Mouse (Mus musculus) embryonic facial prominence, embryonic 14.5 days (tissue): ENCODE data around the gene Gys1. TPM values are rescaled to one million over a fixed set of nuclear protein-coding genes. Genes with fewer than 3 reads are reported as not detected.

Source experiments
- ATAC-seq: fragments of 200-750 bp; cut with Nextera tagmentation; 2 replicates; pipeline ENCODE4 v1.8.0; 2017; ENCODE audit warnings: low read depth, moderate number of reproducible peaks, moderate TSS enrichment
- DNase-seq: peaks from one replicate; pipeline ENCODE4 v3.0.0-alpha.2; 2015; ENCODE audit warnings: low spot score
- H3K27ac ChIP-seq: fragments of 300-500 bp; sonication (generic); replicated peaks from 2 replicates; pipeline ENCODE4 v1.5.1; 2014; ENCODE audit warnings: low read depth, mild to moderate bottlenecking, low read length, moderate library complexity
- H3K27me3 ChIP-seq: fragments of 300-500 bp; sonication (generic); replicated peaks from 2 replicates; pipeline ENCODE4 v1.6.1; 2014; ENCODE audit warnings: low read length; ENCODE audit not compliant: control insufficient read depth, insufficient read depth
- H3K36me3 ChIP-seq: fragments of 300-500 bp; sonication (generic); 2 replicates; pipeline ENCODE4 v1.6.1; 2014; ENCODE audit warnings: low read length, mixed read lengths; ENCODE audit not compliant: control insufficient read depth, insufficient read depth
- H3K4me1 ChIP-seq: fragments of 300-500 bp; sonication (generic); 2 replicates; pipeline ENCODE4 v1.6.1; 2014; ENCODE audit warnings: antibody characterized with exemption, low read length; ENCODE audit not compliant: control insufficient read depth, insufficient read depth
- H3K4me2 ChIP-seq: fragments of 300-500 bp; sonication (generic); 2 replicates; pipeline ENCODE4 v1.6.1; 2014; ENCODE audit warnings: low read depth, mild to moderate bottlenecking, low read length, moderate library complexity, mixed read lengths
- H3K4me3 ChIP-seq: fragments of 300-500 bp; sonication (generic); 2 replicates; pipeline ENCODE4 v1.5.1; 2014; ENCODE audit warnings: low read depth, mild to moderate bottlenecking, low read length
- H3K9ac ChIP-seq: fragments of 300-500 bp; sonication (generic); 2 replicates; pipeline ENCODE4 v1.6.1; 2014; ENCODE audit warnings: low read depth, mild to moderate bottlenecking, low read length, moderate library complexity, mixed read lengths
- H3K9me3 ChIP-seq: fragments of 300-500 bp; sonication (generic); 2 replicates; pipeline ENCODE4 v1.6.1; 2016; ENCODE audit warnings: low read length; ENCODE audit not compliant: control insufficient read depth
- WGBS: fragments of 180-500 bp; shearing (Covaris S2); extraction: QIAGEN DNeasy Blood & Tissue Kit; methylation state at CpG from one replicate; pipeline ENCODE4 v1.1.7; 2014; 5-methylcytosine and 5-hydroxymethylcytosine counted together
- microRNA-seq: library from miRNA; unstranded; fragments of <30 nt; microRNA quantifications from one replicate; pipeline ENCODE4, GENCODE M21; 2016; ENCODE audit warnings: borderline number of aligned reads
- polyA plus RNA-seq: library from polyadenylated mRNA; unstranded; fragments of >200 nt; fragmentation: Nextera tagmentation; extraction: Ambion mirVana; gene quantifications from 2 replicates; pipeline ENCODE4 v1.2.1, GENCODE M21; 2014

Gene Gys1
- polyA plus RNA-seq, 1 experiment from 2014 or later = 39.3 TPM

DNA sequence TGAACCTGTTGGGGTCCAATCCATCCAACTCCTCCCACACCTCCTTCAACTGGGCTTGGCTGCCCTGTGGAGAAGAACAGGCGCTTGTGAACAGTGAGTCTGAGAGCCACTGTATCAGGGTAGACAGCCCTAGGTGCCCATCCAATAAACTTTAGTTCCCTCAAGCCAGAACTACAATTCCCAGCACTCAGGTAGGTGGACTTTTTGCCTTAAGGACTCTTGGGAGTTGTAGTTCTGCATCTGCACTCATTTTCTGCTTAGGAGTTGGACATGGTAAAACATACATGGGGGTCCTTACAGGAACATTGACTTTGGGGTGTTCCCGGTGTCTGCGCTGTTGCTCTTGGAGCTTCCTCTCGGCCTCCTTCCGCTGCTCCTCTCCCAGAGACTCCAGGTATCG lies 63.8 kb downstream of the Gys1 start:
- Histone ChIP-seq H3K36me3 (peaks cover 89% of the 10 kb centered on the region), H3K9me3 (no peaks in the 10 kb centered on the region), H3K4me3 (no peak overlapping the region), H3K27me3 (no peaks in the 10 kb centered on the region), H3K27ac (no peak overlapping the region), H3K9ac (no peak overlapping the region), H3K4me1 (no peaks in the 10 kb centered on the region), H3K4me2 (no peak overlapping the region)
- DNase-seq (no peak), ATAC-seq (no peak)
- 97% methylated on average over 6 of the region's 6 CpGs for whole genome bisulfite sequencing

Small RNA genes within 50 kb of the gene (microRNA-seq; reads per million reads assigned to microRNA genes)
- not detected for gene Gm22133

Other genes starting within 250 kb of the Gys1 start
- 1.5 TPM in 2 replicates for gene Ccdc155, start 230.0 kb upstream of the Gys1 start, polyA plus RNA-seq
- 6.3 and 8.5 TPM in 2 replicates for gene Dkkl1, start 222.7 kb upstream of the Gys1 start, polyA plus RNA-seq
- 112 and 142 TPM in 2 replicates for gene Tead2, start 219.1 kb upstream of the Gys1 start, polyA plus RNA-seq
- 2.4 and 4.8 TPM in 2 replicates for gene Cd37, start 195.7 kb upstream of the Gys1 start, polyA plus RNA-seq
- 0.11 and 0.38 TPM in 2 replicates for gene Slc6a16, start 193.8 kb upstream of the Gys1 start, polyA plus RNA-seq
- not detected in 2 replicates for gene Slc6a21, start 157.3 kb upstream of the Gys1 start, polyA plus RNA-seq
- 16.6 and 18.2 TPM in 2 replicates for gene Trpm4, start 101.1 kb upstream of the Gys1 start, polyA plus RNA-seq
- gene Hrc, start 99.6 kb upstream of the Gys1 start, polyA plus RNA-seq = 11.0 and 15.8 TPM in 2 replicates
- gene Ppfia3, start 67.8 kb upstream of the Gys1 start, polyA plus RNA-seq = 4.8 and 6.9 TPM in 2 replicates
- gene Lin7b, start 64.3 kb upstream of the Gys1 start, polyA plus RNA-seq = 2.4 TPM in 2 replicates
- 56.5 and 61.1 TPM in 2 replicates for gene Snrnp70, start 39.1 kb upstream of the Gys1 start, polyA plus RNA-seq
- gene Kcna7, start 29.2 kb upstream of the Gys1 start, polyA plus RNA-seq = 0.24 TPM in 1 of 2 replicates, not detected in the other
- gene Ntf5, start 21.1 kb upstream of the Gys1 start, polyA plus RNA-seq = 3.0 and 3.1 TPM in 2 replicates
- gene Lhb, start 14.0 kb upstream of the Gys1 start, polyA plus RNA-seq = 1.4 TPM in 1 of 2 replicates, not detected in the other
- 123 and 127 TPM in 2 replicates for gene Ruvbl2, start 3.3 kb downstream of the Gys1 start, polyA plus RNA-seq
- gene Ftl1, start 25.0 kb downstream of the Gys1 start, polyA plus RNA-seq = 4,260 and 4,697 TPM in 2 replicates
- 120 and 132 TPM in 2 replicates for gene Bax, start 32.1 kb downstream of the Gys1 start, polyA plus RNA-seq
- 1.2 and 1.5 TPM in 2 replicates for gene Tulp2, start 47.0 kb downstream of the Gys1 start, polyA plus RNA-seq
- gene Gm45808, start 52.0 kb downstream of the Gys1 start, polyA plus RNA-seq = not detected in 2 replicates
- gene Dhdh, start 54.0 kb downstream of the Gys1 start, polyA plus RNA-seq = 2.5 and 3.2 TPM in 2 replicates
- gene Nucb1, start 75.6 kb downstream of the Gys1 start, polyA plus RNA-seq = 209 and 236 TPM in 2 replicates
- gene Ppp1r15a, start 91.4 kb downstream of the Gys1 start, polyA plus RNA-seq = 20.7 and 21.9 TPM in 2 replicates
- gene Plekha4, start 91.5 kb downstream of the Gys1 start, polyA plus RNA-seq = 6.8 and 7.3 TPM in 2 replicates
- 0.77 and 1.0 TPM in 2 replicates for gene Hsd17b14, start 120.0 kb downstream of the Gys1 start, polyA plus RNA-seq
- gene Bcat2, start 135.3 kb downstream of the Gys1 start, polyA plus RNA-seq = 50.1 and 51.0 TPM in 2 replicates
- 0.45 and 1.0 TPM in 2 replicates for gene Fgf21, start 180.6 kb downstream of the Gys1 start, polyA plus RNA-seq
- 1.3 and 2.1 TPM in 2 replicates for gene Fut1, start 182.4 kb downstream of the Gys1 start, polyA plus RNA-seq
- 0.19 and 0.30 TPM in 2 replicates for gene Izumo1, start 187.0 kb downstream of the Gys1 start, polyA plus RNA-seq
- 10.4 and 11.1 TPM in 2 replicates for gene Rasip1, start 192.6 kb downstream of the Gys1 start, polyA plus RNA-seq
- gene Mamstr, start 205.1 kb downstream of the Gys1 start, polyA plus RNA-seq = 23.3 and 28.8 TPM in 2 replicates
- gene Fut2, start 231.6 kb downstream of the Gys1 start, polyA plus RNA-seq = 1.9 and 2.2 TPM in 2 replicates
- 3.4 and 3.7 TPM in 2 replicates for gene Ntn5, start 249.2 kb downstream of the Gys1 start, polyA plus RNA-seq